Mouse (Mus musculus): Measurements from ENCODE around the gene Rsph6a.

The Rsph6a gene

GRCm38 (mm10) chr7:19098811-19099210, 44.3 kb downstream of the Rsph6a start:
- DNase-seq (ENCODE audit: low spot score in 2 of 2) = no peak

DNA sequence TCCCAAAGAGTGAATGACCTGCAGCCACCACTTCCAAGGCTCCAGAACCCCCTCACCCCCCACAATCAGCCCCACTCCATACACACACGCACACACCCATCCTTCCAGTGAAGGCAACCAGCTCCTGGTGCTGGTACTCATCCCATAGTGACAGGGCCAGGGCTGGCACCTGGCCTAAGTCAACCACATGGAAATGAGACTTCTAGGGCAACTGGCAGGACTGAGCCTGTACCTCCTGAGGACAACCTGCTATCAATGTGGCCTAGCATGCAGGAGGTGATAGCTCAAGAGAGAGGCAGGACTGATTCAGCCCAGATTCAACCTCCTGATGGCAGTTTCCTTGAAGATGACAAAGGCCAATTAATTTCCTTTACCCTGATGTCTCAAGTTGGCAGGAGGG, 45.8 kb downstream of the Rsph6a start:
- DNase-seq (ENCODE audit: low spot score in 2 of 2) = no peak

- no peak for DNase-seq (ENCODE audit: low spot score in 2 of 2)
Measured at GRCm38 (mm10) chr7:19103741-19104140, 49.3 kb downstream of the Rsph6a start.

DNA sequence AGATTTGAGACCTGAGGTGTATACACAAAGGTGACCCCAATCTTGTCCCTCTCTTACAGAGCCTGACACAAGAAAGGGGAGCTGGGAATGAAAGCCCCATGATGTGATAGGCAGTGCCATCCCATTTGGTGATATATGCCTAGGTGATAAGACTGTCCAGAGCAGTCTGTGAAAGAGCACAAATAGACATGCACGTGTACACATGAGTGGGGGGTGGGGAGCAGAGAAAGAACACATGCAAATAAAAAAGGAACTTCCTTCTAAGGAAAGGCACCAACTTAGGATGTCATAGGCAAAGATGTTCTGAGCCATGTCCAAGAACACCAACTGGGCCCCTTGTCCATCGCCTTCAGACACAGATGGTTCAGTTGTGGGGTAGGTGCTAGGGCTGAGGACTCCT, 50.0 kb downstream of the Rsph6a start:
- DNase-seq (ENCODE audit: low spot score in 2 of 2) = no peak

GRCm38 (mm10) chr7:19107436-19107835, 52.9 kb downstream of the Rsph6a start:
- DNase-seq (ENCODE audit: low spot score in 2 of 2) = no peak

DNA sequence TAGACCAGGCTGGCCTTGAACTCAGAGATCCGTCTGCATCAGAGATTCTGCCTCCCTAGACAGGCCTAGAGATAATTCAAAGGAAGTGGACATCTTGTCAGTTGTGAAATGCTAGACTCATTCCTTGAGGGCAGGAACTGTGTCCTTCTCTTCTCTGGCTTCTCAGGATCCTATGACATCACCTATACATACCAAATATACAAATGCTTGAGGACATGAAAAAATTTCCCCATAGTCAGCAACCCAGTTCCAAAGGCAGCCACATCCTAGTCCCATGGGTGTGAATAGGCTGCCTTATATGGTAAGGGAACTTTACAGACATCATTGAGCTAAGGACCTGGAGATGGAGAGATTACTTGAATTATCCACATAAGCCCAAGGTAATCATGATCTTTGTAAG, 55.1 kb downstream of the Rsph6a start:
- DNase-seq (ENCODE audit: low spot score in 2 of 2) = no peak

- peak; percentile 75 to 79 for DNase-seq (ENCODE audit: low spot score in 2 of 2)
Measured at GRCm38 (mm10) chr7:19118028-19118771, 63.7 kb downstream of the Rsph6a start, which contains the start of gene Gm4969. Gm4969 (minus strand) TSS chr7:19118368.

DNA sequence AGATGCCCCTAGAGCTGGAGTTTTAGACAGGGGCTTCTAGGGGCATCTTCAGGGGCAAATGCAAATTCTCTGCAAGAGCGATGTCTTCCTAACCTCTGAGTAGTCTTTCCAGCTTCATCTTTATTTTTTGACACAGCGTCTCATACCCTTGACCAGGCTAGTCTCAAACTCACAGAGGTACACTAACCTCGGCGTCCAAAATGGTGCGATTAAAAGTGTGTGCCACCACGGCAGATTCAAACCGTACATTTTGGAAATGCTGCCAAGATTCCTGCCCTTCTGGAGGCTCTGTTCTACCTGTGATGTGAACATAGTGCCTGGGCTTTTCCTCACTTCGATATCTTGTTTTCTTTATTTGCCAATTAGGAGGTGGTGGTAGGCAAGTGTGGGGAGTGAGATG, 64.6 kb downstream of the Rsph6a start:
- DNase-seq (ENCODE audit: low spot score in 2 of 2) = no peak

DNA sequence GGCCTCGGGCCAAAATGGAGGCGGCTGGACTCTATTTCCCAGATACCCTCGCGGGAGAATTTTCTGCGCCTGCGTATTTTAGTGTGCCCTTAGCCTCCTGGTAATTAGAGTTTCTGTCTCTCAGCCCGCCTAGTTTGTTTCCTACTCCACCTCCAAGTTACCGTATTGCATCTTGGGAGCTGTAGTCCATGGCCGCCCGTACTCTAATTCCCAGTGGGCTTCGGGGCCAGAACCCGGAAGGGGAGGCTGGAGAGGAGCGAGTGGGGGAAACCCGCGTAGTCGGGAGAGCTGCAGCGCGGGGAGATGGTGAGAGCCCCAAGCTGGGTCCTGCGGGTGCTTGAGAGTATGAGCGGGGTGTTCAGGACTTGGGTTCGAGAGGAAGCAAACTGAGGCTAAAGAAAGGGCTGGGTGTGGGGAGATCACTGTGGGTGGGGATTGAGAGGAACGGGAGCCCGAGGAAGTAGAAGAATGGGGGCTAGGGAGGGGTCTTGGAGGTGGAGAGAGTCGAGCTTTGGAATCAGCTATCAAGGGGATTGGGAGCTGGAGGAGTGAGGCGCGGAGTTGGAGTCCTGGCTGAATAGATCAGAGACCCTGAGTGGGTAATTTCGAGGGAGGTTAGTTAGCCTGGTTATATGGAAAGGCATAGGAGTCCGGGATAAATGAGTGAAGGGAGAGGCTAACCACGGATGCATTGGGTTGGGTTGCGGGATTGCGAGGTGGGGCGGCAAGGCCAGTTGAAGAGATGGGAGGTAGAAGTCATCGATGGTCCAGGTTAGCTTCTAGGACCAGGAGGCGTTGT, 65.3 kb downstream of the Rsph6a start, which contains the start of gene Fbxo46:
TSS of gene Fbxo46 (plus strand) at position 229 of the 799 bp plus-strand sequence.
- DNase-seq (ENCODE audit: low spot score in 2 of 2) = peak; percentile 91 to 92

DNA sequence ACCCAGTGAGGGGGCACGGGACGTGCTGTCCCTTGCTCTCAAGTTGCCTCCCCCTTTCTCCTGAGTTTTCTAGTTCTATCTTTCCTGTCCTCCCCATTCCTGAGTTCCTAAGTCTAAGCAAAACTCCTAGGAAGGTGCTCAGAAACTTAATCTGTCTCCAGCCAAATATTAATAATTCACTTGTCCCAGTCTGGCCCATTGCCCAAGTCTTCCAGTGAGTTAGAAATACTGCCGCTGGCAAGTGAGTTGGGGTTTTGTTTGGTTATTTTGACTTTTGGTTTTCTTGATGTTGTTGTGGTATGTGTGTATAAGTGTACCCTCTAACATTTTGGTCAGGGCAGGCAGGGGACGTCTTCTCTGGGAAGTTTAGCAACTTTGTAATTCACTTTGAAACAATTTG, 67.2 kb downstream of the Rsph6a start:
- no peak for DNase-seq (ENCODE audit: low spot score in 2 of 2)
